ENCODE assay signal across 12 mouse cellular contexts in genomic region chr3:27652451-27653011, GRCm38 (mm10). TPM values are rescaled to one million over a fixed set of nuclear protein-coding genes. Genes with fewer than 3 reads are reported as not detected.
DNase-seq lines count a peak whose midpoint lies in the region; ATAC-seq and TF ChIP-seq lines count a peak whose summit lies in the region.
"Had no signal": no experiment of that assay in that cellular context is flagged by ENCODE, and none has a peak within 500 bp of the region (broad histone marks: within the 10 kb centered on the region; RNA-seq: fewer than 3 reads in every experiment).

No protein-coding gene starts in this region.

- H3K4me1 ChIP-seq in heart, embryonic 10.5 days = peaks cover 95% of the 10 kb centered on the region
- H3K4me1 ChIP-seq in liver, embryonic 11.5 days (replicated peaks; ENCODE audit: control insufficient read depth, insufficient read depth, low read length) = peaks cover 43% of the 10 kb centered on the region
- no peaks in the 10 kb centered on the region for H3K4me1 ChIP-seq in intestine, postnatal 0 days (replicated peaks; ENCODE audit: control insufficient read depth, insufficient read depth, low read length)
- H3K4me1 ChIP-seq in stomach, embryonic 15.5 days = peaks cover 34% of the 10 kb centered on the region
- peaks cover 2% of the 10 kb centered on the region; the same call in 1 of the 2 replicates for H3K4me1 ChIP-seq in thymus, adult 2 months (replicated peaks; ENCODE audit: control insufficient read depth, insufficient read depth, low read length)

- H3K9ac ChIP-seq in liver, embryonic 11.5 days (ENCODE audit: low read depth, low read length) = no peak overlapping the region
- no peak overlapping the region for H3K9ac ChIP-seq in intestine, postnatal 0 days (ENCODE audit: low read depth, low read length)
- no peak overlapping the region for H3K9ac ChIP-seq in stomach, embryonic 15.5 days
- H3K9ac ChIP-seq: hindbrain, embryonic 15.5 days had no signal

- no peak overlapping the region for H3K4me3 ChIP-seq in heart, embryonic 10.5 days
- H3K4me3 ChIP-seq in liver, embryonic 11.5 days (ENCODE audit: low read depth, low read length) = no peak overlapping the region
- no peak overlapping the region for H3K4me3 ChIP-seq in intestine, postnatal 0 days (ENCODE audit: low read depth, low read length)
- H3K4me3 ChIP-seq in stomach, embryonic 15.5 days (replicated peaks) = no peak overlapping the region
- H3K4me3 ChIP-seq in thymus, adult 2 months (ENCODE audit: control insufficient read depth, insufficient read depth, low read length) = no peak overlapping the region
- H3K4me3 ChIP-seq: hindbrain, embryonic 15.5 days had no signal

- H3K36me3 ChIP-seq in heart, embryonic 10.5 days = no peaks in the 10 kb centered on the region
- H3K36me3 ChIP-seq in liver, embryonic 11.5 days (ENCODE audit: control insufficient read depth, insufficient read depth, low read length) = no peaks in the 10 kb centered on the region
- no peaks in the 10 kb centered on the region for H3K36me3 ChIP-seq in intestine, postnatal 0 days (ENCODE audit: control insufficient read depth, insufficient read depth)
- H3K36me3 ChIP-seq in stomach, embryonic 15.5 days = no peaks in the 10 kb centered on the region
- H3K36me3 ChIP-seq in thymus, adult 2 months (ENCODE audit: control insufficient read depth, insufficient read depth, low read length) = no peaks in the 10 kb centered on the region
- H3K36me3 ChIP-seq: hindbrain, embryonic 15.5 days had no signal

- DNase-seq in heart, embryonic 10.5 days (ENCODE audit: low spot score) = no peak
- DNase-seq in heart, adult 11 months = no peak
- no peak for DNase-seq in liver, embryonic 11.5 days (ENCODE audit: low spot score)
- DNase-seq in liver (no peak), MN1 (ENCODE audit: low spot score) (no peak)
- DNase-seq in thymus, adult 2 months = no peak
- DNase-seq: cerebellum, adult 8-10 months; kidney, postnatal 36 days had no signal

- TF ChIP-seq CTCF in intestine, postnatal 0 days (IDR thresholded peaks at IDR 0.05; ENCODE audit: low read depth) = peak; percentile 51
- TF ChIP-seq CTCF in thymus, adult 2 months (IDR thresholded peaks at IDR 0.05; ENCODE audit: borderline replicate concordance, control insufficient read depth, extremely low read depth, insufficient read depth, low read length, poor library complexity) = no peak

- 0 out of 2 replicates have a peak, but pooled peaks have one; percentile 40 for ATAC-seq in liver, embryonic 11.5 days (replicated peaks; ENCODE audit: low FRiP score)
- ATAC-seq in intestine, postnatal 0 days = no peak
- no peak; the same call in 1 of the 2 replicates for ATAC-seq in stomach, embryonic 15.5 days (ENCODE audit: insufficient read depth, low FRiP score, low read depth)

- no peaks in the 10 kb centered on the region for H3K9me3 ChIP-seq in heart, embryonic 10.5 days
- no peaks in the 10 kb centered on the region for H3K9me3 ChIP-seq in liver, embryonic 11.5 days (ENCODE audit: control insufficient read depth, low read length)
- H3K9me3 ChIP-seq in intestine, postnatal 0 days (ENCODE audit: control insufficient read depth) = no peaks in the 10 kb centered on the region
- H3K9me3 ChIP-seq in stomach, embryonic 15.5 days = no peaks in the 10 kb centered on the region
- H3K9me3 ChIP-seq: hindbrain, embryonic 15.5 days had no signal

- no peaks in the 10 kb centered on the region for H3K27me3 ChIP-seq in heart, embryonic 10.5 days (ENCODE audit: insufficient read depth, poor library complexity, severe bottlenecking)
- no peaks in the 10 kb centered on the region for H3K27me3 ChIP-seq in liver, embryonic 11.5 days (replicated peaks; ENCODE audit: control insufficient read depth, insufficient read depth, low read length)
- no peaks in the 10 kb centered on the region for H3K27me3 ChIP-seq in intestine, postnatal 0 days (replicated peaks; ENCODE audit: control insufficient read depth, insufficient read depth, low read length)
- no peaks in the 10 kb centered on the region for H3K27me3 ChIP-seq in stomach, embryonic 15.5 days (replicated peaks)
- H3K27me3 ChIP-seq in thymus, adult 2 months (ENCODE audit: control insufficient read depth, insufficient read depth, low read length) = no peaks in the 10 kb centered on the region
- H3K27me3 ChIP-seq: hindbrain, embryonic 15.5 days had no signal

- no peak for TF ChIP-seq POLR2A in thymus, adult 2 months (IDR thresholded peaks at IDR 0.05; ENCODE audit: control insufficient read depth, extremely low read depth, insufficient read depth, low read length, poor library complexity)

- no peak overlapping the region for H3K4me2 ChIP-seq in liver, embryonic 11.5 days
- H3K4me2 ChIP-seq in intestine, postnatal 0 days (replicated peaks; ENCODE audit: low read depth) = no peak overlapping the region
- no peak overlapping the region for H3K4me2 ChIP-seq in stomach, embryonic 15.5 days
- H3K4me2 ChIP-seq: hindbrain, embryonic 15.5 days had no signal

- WGBS in heart, embryonic 10.5 days = 38% methylated on average over 9 of the region's 9 CpGs
- whole genome bisulfite sequencing in liver, embryonic 11.5 days = 39% methylated on average over 9 of the region's 9 CpGs
- WGBS in intestine, postnatal 0 days = 36% methylated on average over 9 of the region's 9 CpGs
- 40% methylated on average over 9 of the region's 9 CpGs for WGBS in stomach, embryonic 15.5 days
- 95% methylated on average over 9 of the region's 9 CpGs for WGBS in thymus, adult 2 months

- H3K27ac ChIP-seq in heart, embryonic 10.5 days = peak overlapping the region; percentile 60; the same call in 1 of the 2 replicates
- H3K27ac ChIP-seq in liver, embryonic 11.5 days (ENCODE audit: low read depth, low read length) = no peak overlapping the region
- no peak overlapping the region for H3K27ac ChIP-seq in intestine, postnatal 0 days (ENCODE audit: low read depth, low read length)
- peak overlapping the region; percentile 38; the same call in 1 of the 2 replicates for H3K27ac ChIP-seq in stomach, embryonic 15.5 days
- H3K27ac ChIP-seq in thymus, adult 2 months (ENCODE audit: control insufficient read depth, insufficient read depth, low read length) = no peak overlapping the region
- H3K27ac ChIP-seq: hindbrain, embryonic 15.5 days; macrophage had no signal

RNA-seq across cellular contexts. Expression of gene Fndc3b, which starts 58.6 kb away (rescaled TPM):
- 21.9 and 26.0 TPM in 2 replicates for polyA plus RNA-seq in heart, embryonic 10.5 days (2016; fragmentation: Nextera tagmentation; extraction: Ambion mirVana)
- 12.1 and 12.3 TPM in 2 replicates for polyA plus RNA-seq in liver, embryonic 11.5 days (2014; fragmentation: Nextera tagmentation; extraction: Ambion mirVana)
- 13.3 and 14.9 TPM in 2 replicates for polyA plus RNA-seq in intestine, postnatal 0 days (2015; fragmentation: Nextera tagmentation; extraction: Ambion mirVana)
- polyA plus RNA-seq in stomach, embryonic 15.5 days (2015; fragmentation: Nextera tagmentation; extraction: Ambion mirVana) = 24.5 and 27.1 TPM in 2 replicates
- 3.8 and 4.7 TPM in 2 replicates for polyA plus RNA-seq in thymus, adult 2 months (2012; rRNA removed)

Comparison
In these comparisons a context has a peak if more than half of its experiments do, and no peak if none do; other contexts are left out.
1. H3K27ac ChIP-seq: peak in heart, embryonic 10.5 days (single experiment) and stomach, embryonic 15.5 days (single experiment); none in liver, embryonic 11.5 days (single experiment), intestine, postnatal 0 days (single experiment) and thymus, adult 2 months (single experiment).